Mouse (Mus musculus) erythroblast, adult 5-6 weeks (primary cell): ENCODE results near the gene Zfp689. TPM values are rescaled to one million over a fixed set of nuclear protein-coding genes. Genes with fewer than 3 reads are reported as not detected.
"Not testable (repeated sequence)": the region's sequence is repeated elsewhere in the genome, so short reads cannot be mapped to it uniquely, and the experiment has no call there.

ENCODE experiments used
- ATAC-seq: replicated peaks from 2 replicates; pipeline ENCODE4 v1.8.0; 2016; ENCODE audit warnings: moderate number of reproducible peaks, mild to moderate bottlenecking, moderate TSS enrichment, inconsistent platforms; ENCODE audit not compliant: poor library complexity, low FRiP score, severe bottlenecking
- total RNA-seq, 2 experiments: library from RNA; stranded (forward) in 1 of 2; stranded (reverse) in 1 of 2; fragments of 150-400 nt in 1 of 2; fragments of 200-764, 138-1000 nt in 1 of 2; gene quantifications; 2 replicates each; pipeline versions ENCODE4 v1.2.3 to v1.2.4; 2015 to 2017; ENCODE audit warnings: low replicate concordance in 2 of 2

Gene Zfp689
- total RNA-seq (2015; ENCODE audit: low replicate concordance), result not detected in 2 replicates
- total RNA-seq (2017; ENCODE audit: low replicate concordance), result 0.26 and 2.4 TPM in 2 replicates

- ATAC-seq, result peak; percentile 91
These were observed at the start of gene Zfp689 for GRCm38 (mm10) chr7:127448521-127449300. Zfp689 (minus strand) TSS chr7:127449158.

DNA sequence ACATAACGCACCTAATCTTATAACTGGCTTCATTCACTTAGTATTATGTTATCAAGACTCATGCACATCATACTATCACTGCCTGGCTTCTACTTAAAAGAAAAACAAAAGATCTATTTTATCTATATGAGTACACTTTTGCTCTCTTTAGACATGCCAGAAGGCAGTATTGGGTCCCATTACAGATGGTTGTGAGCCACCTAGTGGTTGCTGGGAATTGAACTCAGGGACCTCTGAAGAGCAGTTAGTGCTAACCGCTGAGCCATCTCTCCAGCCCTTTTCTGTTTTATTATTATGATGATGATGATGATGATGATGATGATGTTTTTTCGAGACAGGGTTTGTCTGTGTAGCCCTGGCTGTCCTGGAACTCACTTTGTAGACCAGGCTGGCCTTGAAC is 49.4 kb upstream of the Zfp689 start:
- peak; percentile 55; the same call in 1 of the 2 replicates for ATAC-seq

DNA sequence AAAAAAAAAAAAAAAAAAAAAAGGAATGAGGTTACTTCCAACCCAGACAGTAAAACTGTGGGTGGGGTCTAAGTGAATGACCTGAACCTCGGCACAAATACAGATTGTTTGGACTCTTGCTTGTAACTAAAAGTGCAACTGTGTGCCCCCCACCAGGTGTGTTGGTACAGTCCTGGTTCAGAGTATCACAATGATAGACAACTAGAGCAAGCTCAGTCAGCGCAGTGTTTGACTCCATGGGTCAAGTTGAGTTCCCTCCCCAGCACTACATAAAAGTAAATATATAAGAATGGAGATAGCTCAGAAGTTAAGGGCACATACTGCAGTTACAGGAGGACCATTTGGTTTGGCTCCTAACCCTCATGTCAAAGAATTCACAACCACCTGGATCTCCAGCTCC is 48.4 kb upstream of the Zfp689 start:
- no peak for ATAC-seq

DNA sequence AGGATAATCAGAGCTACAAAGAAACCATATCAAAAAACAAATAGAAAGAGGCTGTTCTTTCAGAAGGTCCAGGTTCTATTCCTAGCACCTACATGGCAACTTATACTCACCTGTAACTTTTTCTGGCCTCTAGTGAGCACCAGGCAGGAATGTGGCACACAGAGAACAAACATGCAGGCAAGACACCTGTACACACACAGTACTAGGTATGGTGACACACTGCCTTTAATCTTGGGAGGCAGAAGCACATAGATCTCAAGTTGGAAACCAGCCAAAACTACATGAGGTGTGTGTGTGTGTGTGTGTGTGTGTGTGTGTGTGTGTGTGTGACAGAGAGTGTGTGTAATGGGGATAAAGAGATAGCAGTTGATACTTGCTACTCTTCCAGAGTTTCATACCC is 45.7 kb upstream of the Zfp689 start:
- no peak for ATAC-seq

GRCm38 (mm10) chr7:127491846-127492245 is 42.9 kb upstream of the Zfp689 start:
- no peak for ATAC-seq

DNA sequence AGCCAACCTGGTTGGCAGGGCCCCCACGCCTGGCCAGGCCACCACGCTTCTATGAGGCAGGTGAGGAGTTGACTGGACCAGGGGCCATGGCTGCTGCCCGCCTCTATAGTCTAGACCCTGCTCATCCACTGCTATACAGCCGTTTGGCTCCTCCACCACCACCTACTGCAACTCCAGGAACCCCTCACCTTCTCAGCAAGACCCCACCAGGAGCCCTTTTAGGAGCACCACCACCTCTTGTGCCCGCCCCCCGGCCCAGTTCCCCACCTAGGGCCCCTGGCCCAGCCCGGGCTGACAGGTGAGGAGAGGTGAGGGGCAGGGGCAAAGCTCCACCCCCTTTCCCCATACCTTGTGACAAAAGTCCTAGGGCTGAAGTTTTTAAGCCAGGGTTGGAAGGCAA is 41.0 kb upstream of the Zfp689 start:
- no peak for ATAC-seq

DNA sequence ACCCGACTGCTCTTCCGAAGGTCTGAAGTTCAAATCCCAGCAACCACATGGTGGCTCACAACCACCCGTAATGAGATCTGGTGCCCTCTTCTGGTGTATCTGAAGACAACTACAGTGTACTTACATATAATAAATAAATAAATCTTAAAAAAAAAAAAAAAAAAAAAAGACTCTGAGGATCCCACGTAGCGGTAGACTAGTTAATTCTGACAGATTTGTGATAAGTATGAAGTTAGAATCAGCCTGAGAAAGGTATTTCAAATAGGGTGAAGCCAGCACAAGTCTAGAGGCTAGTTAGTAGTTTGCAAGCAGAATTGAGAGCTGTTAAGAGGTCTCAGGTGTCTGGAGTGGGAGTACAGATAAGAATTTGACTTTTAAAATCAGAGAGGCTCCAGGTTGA is 39.4 kb upstream of the Zfp689 start:
- ATAC-seq, result not testable (repeated sequence)

GRCm38 (mm10) chr7:127485416-127485815 is 36.5 kb upstream of the Zfp689 start:
- ATAC-seq, result no peak

GRCm38 (mm10) chr7:127480321-127480720 is 31.4 kb upstream of the Zfp689 start:
- no peak for ATAC-seq

- no peak for ATAC-seq
These were observed 30.6 kb upstream of the Zfp689 start for GRCm38 (mm10) chr7:127479318-127480225.

DNA sequence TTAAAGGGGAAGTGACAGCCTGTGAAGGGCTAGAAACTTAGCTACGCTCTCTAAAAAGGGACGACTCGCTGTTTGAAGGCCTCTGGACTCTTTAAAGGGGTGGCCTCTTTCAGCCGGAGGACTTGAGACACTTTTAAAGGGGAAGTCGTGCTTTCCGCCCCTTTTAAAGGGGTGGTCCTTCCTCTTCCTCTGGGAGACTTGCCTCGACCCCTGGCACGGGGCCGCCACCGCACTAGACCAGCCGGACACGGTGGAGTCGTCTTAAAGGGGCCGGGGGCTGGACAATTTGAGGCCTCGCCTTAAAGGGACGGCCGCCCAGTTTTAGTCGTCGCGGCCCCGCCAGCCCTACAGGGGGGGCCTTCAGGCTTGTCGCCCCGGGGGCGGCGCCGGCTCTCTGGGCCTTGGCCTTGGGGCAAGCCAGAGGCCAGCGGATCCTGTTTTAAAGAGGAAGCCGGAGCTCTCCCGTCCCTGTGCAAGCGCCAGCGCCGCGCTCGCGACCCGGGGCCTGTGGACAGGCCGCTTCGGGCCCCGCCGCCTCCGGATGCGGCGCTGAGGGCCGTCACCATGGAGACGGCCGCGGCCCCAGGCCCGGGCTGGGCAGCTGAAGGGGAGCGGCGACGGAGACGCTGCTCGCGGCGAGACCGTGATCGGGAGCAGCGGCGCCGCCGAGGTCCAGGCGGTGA is 29.8 kb upstream of the Zfp689 start, which contains the start of gene Fbrs:
TSS of gene Fbrs (plus strand) at position 565 of the 683 bp plus-strand sequence.
- ATAC-seq, result peak; percentile 54

- ATAC-seq, result peak; percentile 80
These were observed 29.0 kb upstream of the Zfp689 start for GRCm38 (mm10) chr7:127477687-127478634.

- no peak for ATAC-seq
These were observed 27.9 kb upstream of the Zfp689 start for GRCm38 (mm10) chr7:127476855-127477254.

DNA sequence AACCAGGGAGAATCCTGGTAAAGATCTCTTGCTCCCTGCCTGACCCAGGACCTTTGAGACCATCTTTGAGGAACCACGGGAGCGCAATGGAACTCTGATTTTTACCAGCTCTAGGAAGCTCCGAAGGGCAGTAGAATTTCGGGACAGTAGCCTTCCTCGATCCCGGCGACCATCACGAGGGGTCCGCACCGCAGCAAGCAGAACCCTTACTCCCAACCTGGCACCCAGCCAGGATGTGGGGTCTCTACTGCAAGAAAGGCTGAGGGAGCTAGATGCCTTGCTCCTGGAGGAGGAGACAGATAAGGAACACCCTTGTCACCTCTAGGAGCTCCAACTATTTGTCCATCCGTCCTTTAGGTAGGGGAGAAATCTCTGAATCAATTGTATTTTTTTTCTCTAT is 27.4 kb upstream of the Zfp689 start:
- no peak for ATAC-seq

DNA sequence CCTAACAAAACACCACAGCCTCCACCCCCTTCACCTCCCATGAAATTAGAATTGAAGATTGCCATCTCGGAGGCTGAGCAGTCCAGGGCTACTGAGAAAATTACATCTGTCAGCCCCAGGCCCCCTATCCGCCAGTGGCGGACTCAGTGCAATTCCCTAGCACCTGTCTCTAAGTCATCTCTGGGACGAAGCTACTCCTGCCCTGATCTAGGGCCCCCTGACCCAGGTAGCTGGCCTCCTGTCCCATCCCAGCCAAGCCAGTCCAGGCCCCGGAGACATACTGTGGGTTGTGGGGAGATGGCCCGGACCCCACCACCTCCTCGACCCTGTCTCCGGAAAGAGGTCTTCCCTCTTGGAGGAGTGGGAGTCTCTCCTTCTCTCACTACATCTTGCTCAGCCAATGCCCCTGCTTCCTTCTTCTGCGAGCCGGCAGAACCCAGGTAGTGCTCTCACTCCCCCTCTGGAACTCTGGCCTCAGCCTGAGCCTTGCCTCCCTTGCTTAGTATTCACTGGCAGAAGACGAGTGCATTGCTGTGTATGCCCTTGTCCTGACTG is 26.3 kb upstream of the Zfp689 start:
- ATAC-seq, result no peak

GRCm38 (mm10) chr7:127474378-127475070 is 25.6 kb upstream of the Zfp689 start:
- ATAC-seq, result no peak

- ATAC-seq, result no peak
These were observed 24.7 kb upstream of the Zfp689 start for GRCm38 (mm10) chr7:127473705-127474104.

GRCm38 (mm10) chr7:127472060-127472459 is 23.1 kb upstream of the Zfp689 start:
- ATAC-seq, result peak; percentile 6; the same call in 1 of the 2 replicates
